Mouse (Mus musculus) MEL (cell line): ENCODE measurements around the gene Lamb3. TPM values are rescaled to one million over a fixed set of nuclear protein-coding genes. Genes with fewer than 3 reads are reported as not detected.

Experiments used
- DNase-seq: peaks from one replicate; pipeline ENCODE4 v3.0.0; 2011; ENCODE audit warnings: low read depth, low spot score
- H3K27ac ChIP-seq: 2 replicates; pipeline ENCODE4 v1.5.1; 2012; ENCODE audit warnings: low read depth, mild to moderate bottlenecking, control low read depth, low read length, moderate library complexity; ENCODE audit not compliant: control insufficient read depth
- H3K27me3 ChIP-seq, 2 experiments: fragments of 150-350 bp in 1 of 2; sonication (generic) in 1 of 2; 2 replicates each; pipeline ENCODE4 v1.6.1; 2012; ENCODE audit warnings: low read length in 2 of 2, mild to moderate bottlenecking in 2 of 2, improper control_type of control experiment in 1 of 2, moderate library complexity in 1 of 2; ENCODE audit not compliant: insufficient read depth in 2 of 2, control insufficient read depth in 1 of 2
- H3K36me3 ChIP-seq, 2 experiments: 2 replicates each; pipeline ENCODE4 v1.6.1; 2012 to 2014; ENCODE audit warnings: low read length in 2 of 2, improper control_type of control experiment in 1 of 2, inconsistent platforms in 1 of 2, mild to moderate bottlenecking in 1 of 2; ENCODE audit not compliant: insufficient read depth in 2 of 2, control insufficient read depth in 1 of 2
- H3K4me1 ChIP-seq, 2 experiments: fragments of 150-350 bp in 1 of 2; sonication (generic) in 1 of 2; 2 replicates each; pipeline ENCODE4 v1.6.1; 2012; ENCODE audit warnings: low read length in 2 of 2, improper control_type of control experiment in 1 of 2, mild to moderate bottlenecking in 1 of 2; ENCODE audit not compliant: insufficient read depth in 2 of 2, control insufficient read depth in 1 of 2
- H3K4me3 ChIP-seq, 2 experiments: fragments of 150-350 bp in 1 of 2; sonication (generic) in 1 of 2; 2 replicates each; pipeline ENCODE4 v1.5.1; 2012; ENCODE audit warnings: low read depth in 2 of 2, low read length in 2 of 2, mild to moderate bottlenecking in 2 of 2, moderate library complexity in 2 of 2, control low read depth in 1 of 2, improper control_type of control experiment in 1 of 2; ENCODE audit not compliant: control insufficient read depth in 1 of 2, insufficient read depth in 1 of 2
- H3K79me2 ChIP-seq: 2 replicates; pipeline ENCODE4 v1.6.1; 2012; ENCODE audit warnings: mild to moderate bottlenecking, low read length, moderate library complexity; ENCODE audit not compliant: control insufficient read depth, poor library complexity, insufficient read depth
- H3K9ac ChIP-seq: 2 replicates; pipeline ENCODE4 v1.6.1; 2012; ENCODE audit warnings: low read depth, mild to moderate bottlenecking, control low read depth, low read length, moderate library complexity; ENCODE audit not compliant: control insufficient read depth, poor library complexity, severe bottlenecking
- H3K9me3 ChIP-seq: fragments of 150-350 bp; sonication (generic); replicated peaks from 2 replicates; pipeline ENCODE4 v1.6.1; 2012; ENCODE audit warnings: mild to moderate bottlenecking, low read length, improper control_type of control experiment, moderate library complexity; ENCODE audit not compliant: insufficient read depth
- CHD2 ChIP-seq: IDR thresholded peaks from 2 replicates; pipeline ENCODE4 v1.6.1; 2011; ENCODE audit warnings: low read length, improper control_type of control experiment
- CTCF ChIP-seq, 3 experiments: IDR thresholded peaks in 2 of 3; conservative IDR thresholded peaks in 1 of 3; 2 replicates each; pipeline ENCODE4 v1.5.1; 2011 to 2012; ENCODE audit warnings: low read length in 3 of 3, low read depth in 2 of 3, mild to moderate bottlenecking in 2 of 3, improper control_type of control experiment in 1 of 3, inconsistent platforms in 1 of 3, mixed read lengths in 1 of 3, moderate library complexity in 1 of 3; ENCODE audit not compliant: control insufficient read depth in 1 of 3, insufficient read depth in 1 of 3, poor library complexity in 1 of 3, severe bottlenecking in 1 of 3
- E2F4 ChIP-seq: IDR thresholded peaks from 2 replicates; pipeline ENCODE4 v1.6.1; 2011; ENCODE audit warnings: low read depth, low read length, improper control_type of control experiment, borderline replicate concordance
- ELF1 ChIP-seq: IDR thresholded peaks from 2 replicates; pipeline ENCODE4 v1.6.1; 2014; ENCODE audit warnings: low read depth, mild to moderate bottlenecking, inconsistent platforms, low read length, improper control_type of control experiment, moderate library complexity
- ETS1 ChIP-seq: IDR thresholded peaks from 2 replicates; pipeline ENCODE4 v1.6.1; 2012; ENCODE audit warnings: low read depth, mild to moderate bottlenecking, inconsistent platforms, low read length, improper control_type of control experiment, moderate library complexity
- GATA1 ChIP-seq: IDR thresholded peaks from 2 replicates; pipeline ENCODE4 v1.6.1; 2011; ENCODE audit warnings: low read depth, low read length, improper control_type of control experiment
- HCFC1 ChIP-seq: IDR thresholded peaks from 2 replicates; pipeline ENCODE4 v1.6.1; 2012; ENCODE audit warnings: low read depth, mild to moderate bottlenecking, inconsistent platforms, low read length, improper control_type of control experiment, moderate library complexity
- JUND ChIP-seq: IDR thresholded peaks from 2 replicates; pipeline ENCODE4 v1.6.1; 2011; ENCODE audit warnings: low read depth, mild to moderate bottlenecking, improper control_type of control experiment, low read length
- MAFK ChIP-seq: IDR thresholded peaks from 2 replicates; pipeline ENCODE4 v1.6.1; 2011; ENCODE audit warnings: low read depth, mild to moderate bottlenecking, low read length, improper control_type of control experiment, borderline replicate concordance
- MAZ ChIP-seq: IDR thresholded peaks from 2 replicates; pipeline ENCODE4 v1.6.1; 2012; ENCODE audit warnings: low read depth, mild to moderate bottlenecking, inconsistent platforms, low read length, improper control_type of control experiment
- MXI1 ChIP-seq: IDR thresholded peaks from 2 replicates; pipeline ENCODE4 v1.6.1; 2011; ENCODE audit warnings: mild to moderate bottlenecking, low read depth, low read length, improper control_type of control experiment
- MYB ChIP-seq: IDR thresholded peaks from 2 replicates; pipeline ENCODE4 v1.6.1; 2011; ENCODE audit warnings: mild to moderate bottlenecking, low read depth, low read length, improper control_type of control experiment
- NRF1 ChIP-seq: IDR thresholded peaks from 2 replicates; pipeline ENCODE4 v1.6.1; 2014; ENCODE audit warnings: low read depth, mild to moderate bottlenecking, inconsistent platforms, low read length, improper control_type of control experiment, moderate library complexity; ENCODE audit not compliant: poor library complexity, insufficient read depth, severe bottlenecking
- POLR2AphosphoS5 ChIP-seq: IDR thresholded peaks from 2 replicates; pipeline ENCODE4 v1.6.1; 2012; ENCODE audit warnings: low read depth, borderline replicate concordance, mild to moderate bottlenecking, inconsistent platforms, low read length, moderate library complexity, mixed read lengths
- RCOR1 ChIP-seq: IDR thresholded peaks from 2 replicates; pipeline ENCODE4 v1.6.1; 2012; ENCODE audit warnings: low read depth, mild to moderate bottlenecking, inconsistent platforms, low read length, improper control_type of control experiment
- SIN3A ChIP-seq: IDR thresholded peaks from 2 replicates; pipeline ENCODE4 v1.6.1; 2012; ENCODE audit warnings: low read length, improper control_type of control experiment, inconsistent platforms
- TAL1 ChIP-seq: IDR thresholded peaks from 2 replicates; pipeline ENCODE4 v1.6.1; 2012; ENCODE audit warnings: mild to moderate bottlenecking, inconsistent platforms, low read length, moderate library complexity, mixed read lengths
- TBP ChIP-seq: IDR thresholded peaks from 2 replicates; pipeline ENCODE4 v1.8.0; 2011; ENCODE audit warnings: low read depth, low read length, improper control_type of control experiment
- TCF12 ChIP-seq: IDR thresholded peaks from 2 replicates; pipeline ENCODE4 v1.6.1; 2014; ENCODE audit warnings: low read depth, mild to moderate bottlenecking, inconsistent platforms, low read length, improper control_type of control experiment, moderate library complexity
- UBTF ChIP-seq: IDR thresholded peaks from 2 replicates; pipeline ENCODE4 v1.6.1; 2012; ENCODE audit warnings: low read depth, mild to moderate bottlenecking, inconsistent platforms, low read length, improper control_type of control experiment, moderate library complexity, borderline replicate concordance; ENCODE audit not compliant: insufficient read depth
- USF2 ChIP-seq, 2 experiments: IDR thresholded peaks; 2 replicates each; pipeline ENCODE4 v1.6.1; 2011 to 2012; ENCODE audit warnings: improper control_type of control experiment in 2 of 2, low read length in 2 of 2, borderline replicate concordance in 1 of 2, inconsistent platforms in 1 of 2, low read depth in 1 of 2, mild to moderate bottlenecking in 1 of 2; ENCODE audit not compliant: insufficient read depth in 1 of 2
- ZC3H11A ChIP-seq: IDR thresholded peaks from 2 replicates; pipeline ENCODE4 v1.6.1; 2012; ENCODE audit warnings: low read depth, mild to moderate bottlenecking, inconsistent platforms, low read length, improper control_type of control experiment
- ZMIZ1 ChIP-seq: IDR thresholded peaks from 2 replicates; pipeline ENCODE4 v1.6.1; 2012; ENCODE audit warnings: low read depth, mild to moderate bottlenecking, inconsistent platforms, low read length, improper control_type of control experiment, moderate library complexity
- polyA plus RNA-seq, 2 experiments: library from polyadenylated mRNA; stranded (reverse) in 1 of 2; unstranded in 1 of 2; fragments of >175 nt in 1 of 2; fragments of >200 nt in 1 of 2; gene quantifications; 2 replicates each; pipeline versions ENCODE4 v1.2.1 to v1.2.4; 2012; ENCODE audit warnings: low replicate concordance in 2 of 2, low read depth in 1 of 2; ENCODE audit not compliant: insufficient read length in 2 of 2, insufficient read depth in 1 of 2, missing spikeins in 1 of 2
- total RNA-seq: library from RNA; depleted of rRNA; stranded (reverse); fragments of 300-350 nt; gene quantifications from 2 replicates; pipeline ENCODE4 v1.2.3, GENCODE M21; 2012

Lamb3 gene
- total and polyA plus RNA-seq, 3 experiments, result 0.03 to 0.35 TPM; not detected in 1

- Histone ChIP-seq H3K4me3 (no peak overlapping the region), H3K9ac (no peak overlapping the region), H3K27me3 (no peaks in the 10 kb centered on the region), H3K9me3 (no peaks in the 10 kb centered on the region), H3K4me1 (no peaks in the 10 kb centered on the region), H3K79me2 (no peaks in the 10 kb centered on the region), H3K27ac (no peak overlapping the region), H3K36me3 (no peaks in the 10 kb centered on the region)
- no peak for TF ChIP-seq TBP
- no peak for TF ChIP-seq E2F4
- TF ChIP-seq GATA1, result no peak
- no peak for TF ChIP-seq SIN3A
- DNase-seq, result no peak
These were observed 161.6 kb downstream of the Lamb3 start for GRCm38 (mm10) chr1:193369091-193369490.

- Histone ChIP-seq H3K36me3 (no peaks in the 10 kb centered on the region), H3K9me3 (no peaks in the 10 kb centered on the region), H3K27ac (no peak within 1 kb of the TSS), H3K9ac (no peak within 1 kb of the TSS), H3K27me3 (no peaks in the 10 kb centered on the region), H3K4me1 (no peaks in the 10 kb centered on the region), H3K4me3 (no peak within 1 kb of the TSS), H3K79me2 (no peaks in the 10 kb centered on the region)
- DNase-seq, result no peak
- TF ChIP-seq ZC3H11A (no peak), UBTF (no peak), ZMIZ1 (no peak), ELF1 (no peak), CHD2 (no peak), ETS1 (no peak), TAL1 (no peak), POLR2AphosphoS5 (no peak), CTCF (IDR thresholded peaks at IDR 0.05 in 2 of 3, conservative IDR thresholded peaks at IDR 0.05 in 1 of 3; ENCODE audit: control insufficient read depth in 1 of 3, insufficient read depth in 1 of 3, low read depth in 2 of 3, low read length in 3 of 3, poor library complexity in 1 of 3, severe bottlenecking in 1 of 3) (no peak), MAZ (no peak), HCFC1 (no peak), JUND (no peak), GATA1 (no peak), MAFK (no peak), NRF1 (no peak), MXI1 (no peak), RCOR1 (no peak), TCF12 (no peak), USF2 (IDR thresholded peaks at IDR 0.05; ENCODE audit: borderline replicate concordance in 1 of 2, insufficient read depth in 1 of 2, low read depth in 1 of 2, low read length in 2 of 2) (no peak), MYB (no peak)
These were observed 162.6 kb downstream of the Lamb3 start, which contains the start of gene Camk1g for GRCm38 (mm10) chr1:193370096-193370495. Gene Camk1g (minus strand): TSS chr1:193370298.
